Mouse (Mus musculus) midbrain, postnatal 0 days (tissue): Measurements from ENCODE around the gene Mvp. TPM values are rescaled to one million over a fixed set of nuclear protein-coding genes. Genes with fewer than 3 reads are reported as not detected.

Experiments
- ATAC-seq: fragments of 200-750 bp; cut with Nextera tagmentation; 2 replicates; pipeline ENCODE4 v1.8.0; 2017; ENCODE audit warnings: moderate number of reproducible peaks, mild to moderate bottlenecking, moderate TSS enrichment, moderate library complexity; ENCODE audit not compliant: low FRiP score
- DNase-seq: peaks from one replicate; pipeline ENCODE4 v3.0.0-alpha.2; 2015; ENCODE audit warnings: low spot score
- H3K27ac ChIP-seq: fragments of 300-500 bp; sonication (generic); 2 replicates; pipeline ENCODE4 v1.5.1; 2014; ENCODE audit warnings: low read depth, mild to moderate bottlenecking, low read length, mixed read lengths
- H3K27me3 ChIP-seq: fragments of 300-500 bp; sonication (generic); 2 replicates; pipeline ENCODE4 v1.6.1; 2014; ENCODE audit warnings: low read length, control low read depth, mixed read lengths; ENCODE audit not compliant: insufficient read depth
- H3K36me3 ChIP-seq: fragments of 300-500 bp; sonication (generic); 2 replicates; pipeline ENCODE4 v1.6.1; 2014; ENCODE audit warnings: low read length, control low read depth, mixed read lengths; ENCODE audit not compliant: insufficient read depth
- H3K4me1 ChIP-seq: fragments of 300-500 bp; sonication (generic); 2 replicates; pipeline ENCODE4 v1.6.1; 2014; ENCODE audit warnings: mild to moderate bottlenecking, control low read depth, antibody characterized with exemption, low read length, mixed read lengths; ENCODE audit not compliant: insufficient read depth
- H3K4me2 ChIP-seq: fragments of 300-500 bp; sonication (generic); 2 replicates; pipeline ENCODE4 v1.6.1; 2014; ENCODE audit warnings: low read depth, mild to moderate bottlenecking, low read length, mixed read lengths; ENCODE audit not compliant: poor library complexity, severe bottlenecking
- H3K4me3 ChIP-seq: fragments of 300-500 bp; sonication (generic); 2 replicates; pipeline ENCODE4 v1.5.1; 2014; ENCODE audit warnings: low read depth, mild to moderate bottlenecking, low read length, moderate library complexity
- H3K9ac ChIP-seq: fragments of 300-500 bp; sonication (generic); replicated peaks from 2 replicates; pipeline ENCODE4 v1.6.1; 2014; ENCODE audit warnings: mild to moderate bottlenecking, low read length, moderate library complexity, mixed read lengths; ENCODE audit not compliant: poor library complexity, severe bottlenecking
- H3K9me3 ChIP-seq: fragments of 300-500 bp; sonication (generic); 2 replicates; pipeline ENCODE4 v1.6.1; 2016; ENCODE audit warnings: low read length, control low read depth
- CTCF ChIP-seq: IDR thresholded peaks from 2 replicates; pipeline ENCODE4 v1.5.1; 2016; ENCODE audit warnings: antibody characterized with exemption, mild to moderate bottlenecking
- WGBS: fragments of 180-500 bp; shearing (Covaris S2); extraction: QIAGEN DNeasy Blood & Tissue Kit; methylation state at CpG from one replicate; pipeline ENCODE4 v1.1.7; 2014; 5-methylcytosine and 5-hydroxymethylcytosine counted together
- microRNA-seq: library from miRNA; unstranded; fragments of <30 nt; microRNA quantifications from one replicate; pipeline ENCODE4, GENCODE M21; 2016; ENCODE audit warnings: borderline number of aligned reads
- polyA plus RNA-seq: library from polyadenylated mRNA; unstranded; fragments of >200 nt; fragmentation: Nextera tagmentation; extraction: Ambion mirVana; gene quantifications from 2 replicates; pipeline ENCODE4 v1.2.1, GENCODE M21; 2015
- total RNA-seq: library from RNA; depleted of rRNA; stranded (reverse); fragments of >200 nt; gene quantifications from 2 replicates; pipeline ENCODE4 v1.2.3, GENCODE M21; 2014; rRNA removed

The Mvp gene
- total and polyA plus RNA-seq, 2 experiments from 2014 or later = 4.2 to 4.4 TPM

DNA sequence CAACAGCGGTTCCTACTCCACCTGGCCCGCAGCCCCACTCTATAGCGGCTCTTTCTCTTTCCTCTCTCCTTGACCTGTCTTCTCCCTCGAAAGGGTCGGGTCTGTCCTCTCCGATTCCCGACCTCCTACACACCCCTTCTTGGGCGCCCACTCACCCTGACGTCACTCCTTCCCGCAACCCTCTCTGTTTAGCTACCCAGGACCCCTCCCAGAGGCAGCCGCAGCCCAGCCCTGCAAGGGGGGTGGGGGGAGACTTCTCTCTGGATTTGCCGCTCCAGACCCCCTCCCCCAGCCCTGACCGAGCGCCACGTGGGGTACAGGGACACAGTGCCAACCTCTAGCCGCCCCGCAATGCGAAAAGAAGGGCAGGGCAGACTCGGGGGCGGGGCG, 65.0 kb downstream of the Mvp start, which contains the start of gene Asphd1:
TSS of gene Asphd1 (minus strand) at position 180 of the 390 bp plus-strand sequence.
- Histone ChIP-seq H3K9me3 (no peaks in the 10 kb centered on the region), H3K27ac (peak within 1 kb of the TSS; percentile 95), H3K9ac (peak within 1 kb of the TSS; percentile 86), H3K27me3 (no peaks in the 10 kb centered on the region), H3K4me2 (peak within 1 kb of the TSS; percentile 95), H3K4me1 (peaks cover 19% of the 10 kb centered on the region), H3K4me3 (peak within 1 kb of the TSS; percentile 63), H3K36me3 (peaks cover 25% of the 10 kb centered on the region)
- no peak for TF ChIP-seq CTCF
- DNase-seq = peak; percentile 75
- peak; percentile 70 for ATAC-seq
- under 1% methylated on average over 20 of the region's 21 CpGs for WGBS

DNA sequence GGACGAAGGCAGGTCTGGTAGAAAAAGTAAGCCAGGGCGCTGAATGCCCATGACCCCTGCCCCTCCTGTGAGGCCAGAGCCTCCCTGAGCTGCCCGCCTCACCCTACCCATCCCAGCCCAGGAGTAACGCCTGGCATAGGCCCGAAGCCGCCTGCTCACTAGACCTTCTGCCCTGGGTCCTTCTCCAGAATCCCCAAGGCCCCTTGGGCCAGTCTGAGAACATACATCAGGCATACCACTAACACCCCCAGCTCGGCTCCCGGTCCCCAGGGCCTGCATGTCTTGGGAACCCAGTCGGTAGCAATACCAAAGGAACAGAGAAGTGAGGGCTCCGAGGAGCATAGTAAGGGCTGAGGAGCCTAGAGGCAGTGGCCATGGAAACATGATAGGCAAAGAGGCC, 65.8 kb downstream of the Mvp start:
- Histone ChIP-seq H3K9me3 (no peaks in the 10 kb centered on the region), H3K9ac (peak overlapping the region; percentile 86), H3K27ac (peak overlapping the region; percentile 95), H3K4me1 (peaks cover 19% of the 10 kb centered on the region), H3K4me2 (peak overlapping the region; percentile 95), H3K27me3 (no peaks in the 10 kb centered on the region), H3K4me3 (peak overlapping the region; percentile 63), H3K36me3 (peaks cover 26% of the 10 kb centered on the region)
- ATAC-seq = no peak
- no peak for DNase-seq
- 69% methylated on average over 10 of the region's 10 CpGs for WGBS
- TF ChIP-seq CTCF = no peak

DNA sequence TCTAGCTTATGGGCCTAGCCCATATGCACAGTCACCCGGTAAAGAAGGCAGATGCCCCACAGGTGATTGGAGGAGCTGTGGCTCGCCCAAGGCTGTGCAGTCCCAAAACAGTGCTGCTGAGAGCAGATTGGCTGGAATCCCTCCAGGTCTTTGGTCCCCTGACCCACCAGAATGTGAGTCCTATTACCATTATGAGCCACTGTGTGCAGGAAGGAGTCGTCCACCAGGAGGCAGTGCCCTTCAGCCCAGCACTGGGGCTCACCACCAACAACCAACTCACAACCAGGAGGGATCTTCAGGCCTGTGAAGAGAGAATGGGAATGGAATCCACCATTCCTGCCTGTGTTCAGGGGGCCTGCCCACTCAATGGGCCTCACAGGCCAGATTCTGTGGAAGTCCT, 67.9 kb downstream of the Mvp start:
- Histone ChIP-seq H3K27me3 (no peaks in the 10 kb centered on the region), H3K9me3 (no peaks in the 10 kb centered on the region), H3K27ac (no peak overlapping the region), H3K4me3 (no peak overlapping the region), H3K9ac (no peak overlapping the region), H3K4me1 (peaks cover 8% of the 10 kb centered on the region; the same call in 1 of the 2 replicates), H3K36me3 (peaks cover 28% of the 10 kb centered on the region), H3K4me2 (no peak overlapping the region; the same call in 1 of the 2 replicates)
- peak; percentile 72 for TF ChIP-seq CTCF
- peak; percentile 46 for DNase-seq
- ATAC-seq = no peak
- 39% methylated on average over 3 of the region's 3 CpGs for WGBS

DNA sequence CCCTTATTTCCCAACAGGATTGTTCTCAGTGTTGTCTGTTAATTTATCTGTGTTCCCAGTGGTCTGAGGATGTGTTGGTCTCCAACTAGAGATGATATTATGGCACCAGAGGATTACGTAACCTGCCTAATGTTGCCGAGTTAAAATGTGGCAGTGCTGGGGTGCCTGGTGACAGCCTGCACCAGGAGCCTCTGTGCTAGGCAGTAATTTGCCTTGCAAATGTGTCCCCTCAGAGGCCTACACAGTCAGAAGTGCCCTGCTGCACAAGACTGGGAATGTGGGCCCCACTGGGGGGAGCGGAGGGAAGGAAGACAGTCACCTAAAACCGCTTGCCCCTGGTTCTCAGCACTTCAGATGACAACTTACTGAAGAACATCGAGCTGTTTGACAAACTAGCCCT, 72.6 kb downstream of the Mvp start:
- no peak for DNase-seq
- ATAC-seq = no peak
- WGBS = 47% methylated on average over 5 of the region's 5 CpGs
- no peak for TF ChIP-seq CTCF
- H3K36me3 ChIP-seq = peaks cover 40% of the 10 kb centered on the region
- H3K4me3 ChIP-seq = no peak overlapping the region
- no peaks in the 10 kb centered on the region for H3K9me3 ChIP-seq
- H3K4me2 ChIP-seq = no peak overlapping the region
- no peak overlapping the region for H3K27ac ChIP-seq
- H3K9ac ChIP-seq = no peak overlapping the region
- no peaks in the 10 kb centered on the region for H3K27me3 ChIP-seq
- no peaks in the 10 kb centered on the region for H3K4me1 ChIP-seq

DNA sequence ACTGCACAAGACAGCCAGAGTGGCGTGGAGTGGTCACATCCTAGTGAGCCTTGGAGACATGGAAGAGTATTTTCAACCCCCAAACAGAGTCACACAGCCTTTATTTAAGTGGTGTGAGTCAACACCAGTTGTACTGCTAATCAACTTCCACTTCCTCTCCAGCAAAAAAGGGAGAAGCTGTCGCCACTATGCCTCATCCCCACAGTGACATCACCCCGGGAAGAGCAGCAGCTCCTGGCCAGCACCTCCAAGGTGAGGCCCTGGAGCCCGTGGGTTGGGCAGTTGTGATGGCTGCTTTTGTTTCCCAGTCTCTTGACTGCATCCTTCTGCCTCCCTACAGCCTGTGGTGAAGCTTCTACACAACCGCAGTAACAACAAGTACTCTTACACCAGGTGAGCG, 73.2 kb downstream of the Mvp start:
- WGBS = 51% methylated on average over 6 of the region's 6 CpGs

More for the DNA sequence above, 73.2 kb downstream of the Mvp start:
- H3K27ac ChIP-seq = no peak overlapping the region
- no peak overlapping the region for H3K9ac ChIP-seq
- no peaks in the 10 kb centered on the region for H3K4me1 ChIP-seq
- H3K36me3 ChIP-seq = peaks cover 42% of the 10 kb centered on the region
- no peak overlapping the region for H3K4me2 ChIP-seq
- no peaks in the 10 kb centered on the region for H3K27me3 ChIP-seq
- no peaks in the 10 kb centered on the region for H3K9me3 ChIP-seq
- DNase-seq (no peak), ATAC-seq (no peak)
- TF ChIP-seq CTCF = no peak
- no peak overlapping the region for H3K4me3 ChIP-seq

Small RNA genes within 50 kb of the gene (microRNA-seq; reads per million reads assigned to microRNA genes)
- gene Gm44343 = not detected

Other genes with a start within 250 kb of the Mvp start
Only the 30 nearest of the 33 such genes appear.
- gene Tbx6, start 233.1 kb downstream of the Mvp start, total RNA-seq = 0.16 and 1.1 TPM in 2 replicates
- gene Tbx6, start 233.1 kb downstream of the Mvp start, polyA plus RNA-seq = 0.21 and 0.38 TPM in 2 replicates
- gene Ppp4c, start 222.1 kb downstream of the Mvp start, total RNA-seq = 107 and 137 TPM in 2 replicates
- 127 and 135 TPM in 2 replicates for gene Ppp4c, start 222.1 kb downstream of the Mvp start, polyA plus RNA-seq
- 52.5 and 60.2 TPM in 2 replicates for gene Fam57b, start 217.0 kb downstream of the Mvp start, total RNA-seq
- gene Fam57b, start 217.0 kb downstream of the Mvp start, polyA plus RNA-seq = 56.3 and 57.1 TPM in 2 replicates
- not detected in 2 replicates for gene 4930451I11Rik, start 183.0 kb downstream of the Mvp start, total RNA-seq
- gene 4930451I11Rik, start 183.0 kb downstream of the Mvp start, polyA plus RNA-seq = 1.1 TPM in 1 of 2 replicates, not detected in the other
- 53.8 and 64.1 TPM in 2 replicates for gene Doc2a, start 167.2 kb downstream of the Mvp start, total RNA-seq
- 36.3 and 41.2 TPM in 2 replicates for gene Doc2a, start 167.2 kb downstream of the Mvp start, polyA plus RNA-seq
- gene Hirip3, start 152.6 kb downstream of the Mvp start, total RNA-seq = 6.6 and 10.0 TPM in 2 replicates
- gene Hirip3, start 152.6 kb downstream of the Mvp start, polyA plus RNA-seq = 12.2 and 16.3 TPM in 2 replicates
- gene Ino80e, start 152.2 kb downstream of the Mvp start, total RNA-seq = 55.0 and 60.3 TPM in 2 replicates
- gene Ino80e, start 152.2 kb downstream of the Mvp start, polyA plus RNA-seq = 87.8 and 93.5 TPM in 2 replicates
- 143 and 160 TPM in 2 replicates for gene Taok2, start 129.9 kb downstream of the Mvp start, total RNA-seq
- gene Taok2, start 129.9 kb downstream of the Mvp start, polyA plus RNA-seq = 45.3 and 47.3 TPM in 2 replicates
- gene Tmem219, start 91.7 kb downstream of the Mvp start, total RNA-seq = 22.8 and 24.7 TPM in 2 replicates
- 36.4 and 38.2 TPM in 2 replicates for gene Tmem219, start 91.7 kb downstream of the Mvp start, polyA plus RNA-seq
- gene Kctd13, start 85.7 kb downstream of the Mvp start, total RNA-seq = 129 and 150 TPM in 2 replicates
- 166 and 167 TPM in 2 replicates for gene Kctd13, start 85.7 kb downstream of the Mvp start, polyA plus RNA-seq
- gene Asphd1, start 65.0 kb downstream of the Mvp start, total RNA-seq = 32.3 and 44.5 TPM in 2 replicates
- 16.2 and 17.6 TPM in 2 replicates for gene Asphd1, start 65.0 kb downstream of the Mvp start, polyA plus RNA-seq
- gene Sez6l2, start 64.1 kb downstream of the Mvp start, total RNA-seq = 235 and 283 TPM in 2 replicates
- 66.2 and 72.8 TPM in 2 replicates for gene Sez6l2, start 64.1 kb downstream of the Mvp start, polyA plus RNA-seq
- 193 and 244 TPM in 2 replicates for gene Cdipt, start 38.7 kb downstream of the Mvp start, total RNA-seq
- 142 and 157 TPM in 2 replicates for gene Cdipt, start 38.7 kb downstream of the Mvp start, polyA plus RNA-seq
- not detected in 2 replicates for gene Cdiptos, start 38.5 kb downstream of the Mvp start, total RNA-seq
- 0.72 and 0.79 TPM in 2 replicates for gene Cdiptos, start 38.5 kb downstream of the Mvp start, polyA plus RNA-seq
- gene Pagr1b, start 1.9 kb upstream of the Mvp start, total RNA-seq = 2.4 TPM in 1 of 2 replicates, not detected in the other
- 0.66 TPM in 1 of 2 replicates, not detected in the other for gene Pagr1b, start 1.9 kb upstream of the Mvp start, polyA plus RNA-seq
- gene Pagr1a, start 2.7 kb upstream of the Mvp start, total RNA-seq = 5.3 TPM in 1 of 2 replicates, not detected in the other
- gene Pagr1a, start 2.7 kb upstream of the Mvp start, polyA plus RNA-seq = 33.1 and 41.1 TPM in 2 replicates
- 52.3 and 55.5 TPM in 2 replicates for gene Gm42742, start 6.5 kb upstream of the Mvp start, total RNA-seq
- 45.3 and 55.5 TPM in 2 replicates for gene Gm42742, start 6.5 kb upstream of the Mvp start, polyA plus RNA-seq
- 102 and 155 TPM in 2 replicates for gene Prrt2, start 6.6 kb upstream of the Mvp start, total RNA-seq
- 109 and 124 TPM in 2 replicates for gene Prrt2, start 6.6 kb upstream of the Mvp start, polyA plus RNA-seq
- 223 and 245 TPM in 2 replicates for gene Maz, start 12.4 kb upstream of the Mvp start, total RNA-seq
- 68.3 and 68.6 TPM in 2 replicates for gene Maz, start 12.4 kb upstream of the Mvp start, polyA plus RNA-seq
- 2.9 and 4.2 TPM in 2 replicates for gene Kif22, start 27.9 kb upstream of the Mvp start, total RNA-seq
- gene Kif22, start 27.9 kb upstream of the Mvp start, polyA plus RNA-seq = 11.3 and 11.5 TPM in 2 replicates
- gene Zg16, start 72.7 kb upstream of the Mvp start, total RNA-seq = 0.49 TPM in 1 of 2 replicates, not detected in the other
- gene Zg16, start 72.7 kb upstream of the Mvp start, polyA plus RNA-seq = not detected in 2 replicates
- 2.3 and 5.9 TPM in 2 replicates for gene AI467606, start 76.7 kb upstream of the Mvp start, total RNA-seq
- gene AI467606, start 76.7 kb upstream of the Mvp start, polyA plus RNA-seq = 1.4 and 1.9 TPM in 2 replicates
- gene Qprt, start 107.6 kb upstream of the Mvp start, total RNA-seq = 1.9 TPM in 2 replicates
- 1.7 and 1.8 TPM in 2 replicates for gene Qprt, start 107.6 kb upstream of the Mvp start, polyA plus RNA-seq
- gene Spn, start 123.2 kb upstream of the Mvp start, total RNA-seq = 0.16 TPM in 1 of 2 replicates, not detected in the other
- not detected in 2 replicates for gene Spn, start 123.2 kb upstream of the Mvp start, polyA plus RNA-seq
- 85.7 and 103 TPM in 2 replicates for gene Cd2bp2, start 181.4 kb upstream of the Mvp start, total RNA-seq
- gene Cd2bp2, start 181.4 kb upstream of the Mvp start, polyA plus RNA-seq = 62.6 and 64.8 TPM in 2 replicates
- 70.2 and 72.3 TPM in 2 replicates for gene Tbc1d10b, start 193.8 kb upstream of the Mvp start, total RNA-seq
- 24.5 and 28.7 TPM in 2 replicates for gene Tbc1d10b, start 193.8 kb upstream of the Mvp start, polyA plus RNA-seq
- 0.90 and 1.4 TPM in 2 replicates for gene Mylpf, start 194.3 kb upstream of the Mvp start, total RNA-seq
- 1.5 and 2.2 TPM in 2 replicates for gene Mylpf, start 194.3 kb upstream of the Mvp start, polyA plus RNA-seq
- 37.4 and 39.6 TPM in 2 replicates for gene Zfp553, start 218.4 kb upstream of the Mvp start, total RNA-seq
- 32.3 TPM in 2 replicates for gene Zfp553, start 218.4 kb upstream of the Mvp start, polyA plus RNA-seq
- gene Sept1, start 218.5 kb upstream of the Mvp start, total RNA-seq = 0.22 and 3.7 TPM in 2 replicates
- gene Sept1, start 218.5 kb upstream of the Mvp start, polyA plus RNA-seq = 4.2 and 5.3 TPM in 2 replicates
- gene Zfp771, start 229.7 kb upstream of the Mvp start, total RNA-seq = 76.8 and 94.5 TPM in 2 replicates
- gene Zfp771, start 229.7 kb upstream of the Mvp start, polyA plus RNA-seq = 80.2 and 83.8 TPM in 2 replicates